Mouse (Mus musculus) T-helper 17 cell (primary cell): ENCODE results near the gene Spata6.

Source experiments
- in situ Hi-C, 2 experiments: fragments of 300-600 bp; cut with MboI, MseI; formaldehyde crosslinking; loops; 1 replicate in 1 of 2; 2 replicates in 1 of 2; pipeline ENCODE4 v1.15.1; 2025; ENCODE audit warnings: high pct_unique_total_duplicates in 2 of 2

The Spata6 gene

DNA sequence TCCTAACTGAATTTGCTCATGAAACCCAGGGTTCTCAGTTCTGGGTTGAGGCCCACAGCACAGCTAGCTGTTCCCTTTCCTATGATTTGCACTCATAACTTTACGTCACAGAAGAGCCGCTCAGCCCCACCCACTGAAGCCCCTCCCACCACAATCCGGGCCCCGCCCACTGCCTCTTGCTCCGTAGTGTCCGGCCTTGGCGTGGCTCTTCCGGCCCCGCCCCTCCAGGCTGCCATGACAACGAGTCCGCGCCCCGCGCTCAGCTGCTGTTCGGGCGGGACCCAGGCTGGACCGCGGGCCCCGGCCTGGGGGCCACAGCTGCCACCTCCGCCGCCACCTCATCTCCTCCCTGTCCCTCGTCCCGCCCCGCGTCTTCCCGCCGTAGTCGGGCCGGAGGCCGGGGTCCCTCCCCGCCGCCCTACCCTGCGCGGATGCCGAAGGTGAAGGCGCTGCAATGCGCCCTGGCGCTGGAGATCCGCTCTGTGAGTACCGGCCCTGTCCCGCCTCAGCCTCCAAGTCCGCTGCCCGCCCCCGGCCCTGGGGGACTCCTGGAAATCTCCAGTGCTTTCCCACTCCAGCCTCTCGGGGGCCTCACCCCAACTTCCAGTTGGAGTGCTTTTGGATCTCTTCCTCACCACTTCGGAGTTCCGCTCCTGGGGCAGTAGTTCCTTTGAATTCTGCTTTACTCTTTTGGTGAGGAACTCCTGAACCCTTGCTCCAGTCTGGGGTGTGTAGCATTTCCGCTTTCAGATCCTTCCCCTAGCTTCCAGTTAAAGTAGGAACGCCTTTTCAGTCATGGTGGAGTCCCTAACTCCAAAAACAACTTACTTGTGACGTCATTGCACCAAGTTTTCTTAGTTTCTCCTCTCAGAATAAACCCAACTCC lies at the start of gene Spata6:
TSS of gene Spata6 (plus strand) at position 209 of the 886 bp plus-strand sequence.
- in situ Hi-C loops, result no loop called here

- in situ Hi-C loops, result no loop called here
These were observed 49.0 kb upstream of the Spata6 start for GRCm38 (mm10) chr4:111670566-111671421.

- in situ Hi-C loops, result no loop called here
These were observed 48.3 kb upstream of the Spata6 start for GRCm38 (mm10) chr4:111671440-111671839.

DNA sequence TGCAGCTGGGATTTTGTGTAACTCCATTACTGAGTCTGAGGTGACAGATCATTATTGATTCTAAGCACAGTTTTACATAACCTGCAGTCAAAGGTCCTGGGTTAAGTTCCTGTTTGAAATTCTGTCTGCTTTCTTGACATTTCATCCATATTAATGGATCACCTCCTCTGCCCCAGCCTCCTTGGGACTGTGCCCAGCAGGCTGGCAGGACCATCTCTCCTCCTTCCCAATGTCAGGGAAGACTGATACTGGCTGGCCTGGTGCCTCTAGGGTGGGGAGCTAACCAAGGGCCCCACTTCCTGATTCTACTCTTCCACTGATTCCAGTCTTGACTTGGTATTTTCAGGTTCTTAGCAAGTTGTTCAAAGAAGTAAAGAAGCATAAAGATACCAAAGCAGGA lies 45.9 kb upstream of the Spata6 start:
- in situ Hi-C loops, result no loop called here

DNA sequence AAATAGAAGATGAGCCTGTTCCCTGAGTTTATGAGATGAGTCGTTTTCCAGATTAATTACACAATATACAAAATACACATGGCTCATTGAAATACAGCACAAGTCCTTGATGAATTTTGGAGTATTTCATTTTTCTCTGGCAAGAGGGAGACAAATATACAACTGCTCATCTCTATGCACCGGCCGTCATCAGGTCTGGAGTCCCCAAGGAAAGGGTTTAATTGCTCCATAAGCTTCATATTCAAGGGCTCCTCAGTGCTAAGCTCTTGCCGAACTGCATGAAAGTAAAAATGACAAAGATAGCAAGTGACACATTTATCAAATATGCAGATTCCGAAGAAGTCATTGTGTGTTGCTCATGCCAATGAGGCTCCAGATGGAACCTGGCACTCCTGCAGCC lies 37.9 kb upstream of the Spata6 start:
- in situ Hi-C loops, result no loop called here

DNA sequence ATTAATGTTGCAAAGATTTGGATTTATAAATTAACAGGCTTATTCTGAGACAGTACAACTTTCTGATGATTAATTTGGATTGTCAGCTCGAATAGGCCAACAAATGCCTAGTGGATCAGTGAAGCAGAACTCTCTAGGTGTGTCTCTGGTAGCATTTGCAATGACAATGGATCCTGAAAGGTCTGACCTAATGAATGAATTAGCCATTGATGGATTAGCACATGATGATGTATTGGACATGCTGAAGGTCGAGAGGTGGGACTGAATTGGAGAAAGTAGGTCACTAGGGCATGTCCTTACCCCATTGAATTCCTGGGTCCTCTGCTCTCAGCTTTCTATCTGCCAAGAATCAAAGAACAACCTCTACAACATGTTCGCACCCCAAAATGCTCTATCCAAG lies 37.0 kb upstream of the Spata6 start:
- in situ Hi-C loops, result no loop called here

DNA sequence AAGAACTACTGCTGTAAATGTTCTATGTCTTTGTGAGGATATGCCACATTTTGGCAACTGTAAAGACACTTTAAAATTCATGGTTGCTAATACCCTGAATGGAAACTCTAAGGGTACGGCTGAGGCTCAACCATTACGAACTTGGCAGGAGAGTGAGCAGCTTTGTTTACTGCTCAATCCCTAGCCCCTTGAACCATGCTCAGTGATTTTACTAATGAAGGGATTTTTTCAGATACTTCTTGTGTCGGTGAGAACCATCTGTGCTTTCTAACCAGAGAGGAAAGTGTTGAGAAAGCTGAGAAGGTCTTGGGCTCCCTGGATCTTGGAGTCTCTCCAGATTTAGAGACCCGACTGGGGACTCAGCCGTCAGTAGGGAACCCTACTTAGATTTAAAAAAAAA lies 35.9 kb upstream of the Spata6 start:
- in situ Hi-C loops, result no loop called here

DNA sequence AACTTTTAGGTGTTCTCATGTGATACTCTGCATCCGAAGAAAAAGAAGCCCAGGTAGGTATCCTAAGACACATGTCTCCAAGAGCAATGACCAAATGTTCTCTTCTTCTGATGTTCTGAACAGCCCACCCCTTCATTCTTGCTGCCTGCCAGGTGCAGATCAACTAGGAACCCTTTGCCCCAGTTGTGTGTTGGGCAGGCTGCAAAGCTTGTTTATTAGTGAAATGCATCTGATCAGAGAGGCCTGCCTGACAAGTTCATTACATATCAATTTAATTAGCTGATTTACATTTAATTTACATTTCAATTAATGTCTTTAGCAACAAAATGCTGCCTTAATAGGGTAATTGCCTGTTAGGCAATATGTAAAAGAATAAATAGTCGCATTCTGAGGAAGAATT lies 33.8 kb upstream of the Spata6 start:
- in situ Hi-C loops, result no loop called here

- in situ Hi-C loops, result no loop called here
These were observed 32.8 kb upstream of the Spata6 start for GRCm38 (mm10) chr4:111686951-111687350.

- in situ Hi-C loops, result no loop called here
These were observed 32.2 kb upstream of the Spata6 start for GRCm38 (mm10) chr4:111687613-111688012.

DNA sequence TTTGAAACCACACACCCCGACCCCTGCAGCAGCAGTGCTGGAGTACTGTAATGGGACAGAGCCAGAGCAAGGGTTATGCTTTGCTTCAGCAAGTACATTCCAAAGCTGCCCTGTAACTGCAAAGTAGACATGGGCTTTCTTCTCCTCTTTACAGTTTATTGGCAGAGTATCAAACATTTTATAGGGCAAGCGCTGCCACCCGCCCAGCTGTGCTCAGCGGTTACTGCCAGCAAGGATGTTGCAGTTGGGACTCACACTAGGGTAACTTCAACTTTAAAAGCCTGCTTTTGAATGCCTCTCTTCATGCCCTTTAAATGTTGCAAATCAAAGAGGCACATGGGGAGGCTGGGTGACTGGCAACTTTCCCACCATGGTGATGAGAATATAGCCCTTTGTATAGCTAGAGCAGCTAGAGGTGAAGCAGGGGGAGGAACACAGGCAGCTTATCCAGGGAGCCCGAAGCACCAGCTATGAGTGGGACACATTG lies 28.7 kb upstream of the Spata6 start:
- in situ Hi-C loops, result no loop called here

- in situ Hi-C loops, result no loop called here
These were observed 18.4 kb upstream of the Spata6 start for GRCm38 (mm10) chr4:111701381-111701780.

- in situ Hi-C loops, result no loop called here
These were observed 15.7 kb upstream of the Spata6 start for GRCm38 (mm10) chr4:111704126-111704525.

DNA sequence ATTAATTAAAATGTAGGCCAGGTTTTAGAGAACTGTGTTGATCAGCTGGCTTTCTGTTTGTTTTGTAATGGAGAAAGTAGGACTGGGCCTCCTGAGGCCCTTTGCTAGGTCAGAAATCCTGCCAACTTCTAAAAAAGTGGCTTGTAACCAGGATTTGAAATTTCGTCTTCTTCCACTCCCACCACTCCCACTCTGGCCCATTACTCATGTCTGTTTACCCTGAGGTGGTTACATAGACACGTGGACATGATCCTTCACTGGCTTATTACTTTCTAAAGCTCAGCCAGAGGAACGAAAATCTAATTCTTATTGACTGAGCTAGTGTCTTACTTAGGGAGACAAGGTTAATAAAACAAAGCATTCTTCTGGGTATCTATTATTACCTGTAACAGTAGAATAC lies 14.8 kb upstream of the Spata6 start:
- in situ Hi-C loops, result no loop called here

GRCm38 (mm10) chr4:111719296-111719695 lies 488 bp upstream of the Spata6 start:
- in situ Hi-C loops, result no loop called here

- in situ Hi-C loops, result no loop called here
These were observed 849 bp downstream of the Spata6 start for GRCm38 (mm10) chr4:111720662-111721003.

DNA sequence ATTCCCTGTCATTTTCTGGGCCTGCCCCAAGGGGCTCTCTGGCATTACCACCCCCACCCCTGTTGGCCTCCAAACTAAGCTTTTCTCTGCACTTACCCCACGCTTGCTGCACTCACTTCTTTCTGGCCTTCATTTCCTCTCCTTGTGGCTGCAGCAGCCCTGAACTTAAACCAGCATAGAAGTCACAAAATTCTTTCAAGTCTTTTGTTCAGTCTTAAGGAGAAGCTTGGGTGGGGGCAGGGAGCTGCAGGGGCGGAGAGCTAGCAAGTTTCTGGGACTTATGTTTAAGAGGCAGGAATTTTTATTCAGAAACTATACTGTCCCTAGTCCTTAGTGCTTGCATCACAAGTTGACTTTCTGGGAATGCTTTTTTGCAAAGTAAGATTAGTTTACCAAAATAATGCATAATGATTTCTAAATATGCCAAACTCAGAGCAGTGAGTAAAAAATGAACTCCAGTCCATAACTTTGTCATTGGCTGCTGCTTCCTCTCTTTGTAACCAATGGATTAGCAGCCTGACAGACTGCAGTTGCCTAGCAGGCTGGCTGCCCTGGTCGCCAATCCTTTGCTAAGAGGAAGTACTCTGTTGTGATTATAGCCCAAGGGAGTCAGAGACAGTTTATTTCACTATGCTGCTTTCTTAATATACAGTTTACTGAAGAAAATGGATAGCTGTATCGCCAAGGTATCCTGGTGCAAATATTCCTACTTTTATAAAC lies 1.5 kb downstream of the Spata6 start:
- in situ Hi-C loops, result no loop called here

DNA sequence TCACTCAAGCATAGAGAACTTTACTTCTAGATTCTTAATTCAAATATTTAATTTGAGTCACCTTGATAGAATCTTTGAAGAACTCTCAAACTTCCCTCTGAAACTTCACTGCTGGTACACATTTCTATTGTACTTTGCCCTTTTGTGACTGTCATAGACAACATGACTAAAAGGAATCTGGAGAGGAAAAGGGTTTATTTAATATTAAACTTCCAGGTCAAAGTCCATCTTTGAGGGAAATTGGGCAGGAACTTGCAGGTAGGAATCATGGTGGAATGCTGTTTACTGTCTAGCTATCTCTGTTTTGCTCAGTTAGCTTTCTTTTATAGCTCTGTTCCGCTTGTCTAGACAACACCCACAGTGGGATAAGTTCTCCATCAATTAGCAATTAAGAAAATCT lies 17.8 kb downstream of the Spata6 start:
- in situ Hi-C loops, result no loop called here

DNA sequence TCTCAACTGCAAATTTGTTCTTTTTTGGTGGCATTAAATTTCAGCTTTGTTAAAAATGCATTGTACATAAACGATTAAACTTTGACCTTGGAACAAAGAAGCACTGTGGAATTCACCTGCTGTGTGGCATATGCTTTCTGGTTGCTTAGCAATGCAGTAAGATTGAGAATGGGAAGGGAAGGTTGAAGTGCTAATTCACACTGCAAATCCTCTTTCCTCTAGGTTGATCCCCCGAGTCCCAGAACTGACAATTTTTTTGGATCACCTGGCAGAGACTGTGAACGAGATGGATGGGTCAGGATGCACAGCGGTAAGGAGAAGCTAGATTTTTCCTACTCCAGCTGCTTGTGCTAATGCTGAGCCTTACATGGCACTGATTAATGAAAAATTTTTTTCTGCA lies 60.7 kb downstream of the Spata6 start:
- in situ Hi-C loops, result no loop called here

- in situ Hi-C loops, result no loop called here
These were observed 80.1 kb downstream of the Spata6 start for GRCm38 (mm10) chr4:111799892-111800291.

- in situ Hi-C loops, result no loop called here
These were observed 83.4 kb downstream of the Spata6 start for GRCm38 (mm10) chr4:111803164-111803563.

DNA sequence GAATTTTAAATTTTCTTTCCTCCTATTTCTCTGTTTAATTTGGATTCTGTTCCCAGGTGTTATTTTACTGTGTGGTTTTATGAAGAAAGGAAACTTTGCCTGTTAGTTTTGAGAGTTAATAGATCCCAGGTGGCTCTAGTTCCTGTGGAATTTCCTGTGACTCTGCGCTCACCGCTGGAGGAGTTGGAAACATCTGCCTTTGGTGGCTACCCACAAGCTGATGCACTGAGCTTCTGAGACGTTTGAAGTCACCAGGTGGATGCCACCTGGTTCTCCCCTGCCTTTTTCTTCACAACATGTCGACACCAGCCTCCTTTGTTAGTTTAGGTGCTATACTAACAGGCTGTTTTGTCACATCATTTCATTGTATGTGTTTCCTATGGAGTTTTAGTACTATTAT lies 97.7 kb downstream of the Spata6 start:
- in situ Hi-C loops, result no loop called here
